Mouse (Mus musculus) heart, postnatal 10 days (tissue): ENCODE results near the gene Ppm1h. TPM values are rescaled to one million over a fixed set of nuclear protein-coding genes. Genes with fewer than 3 reads are reported as not detected.

ENCODE experiments used
- DNase-seq, 2 experiments: peaks; one replicate each; pipeline ENCODE4 v3.0.0; 2021
- intact Hi-C: fragments of 180-260 bp; cut with DNase I; formaldehyde crosslinking; loops from one replicate; pipeline ENCODE4 v1.15.1; 2025
- total RNA-seq, 2 experiments: library from RNA; stranded (reverse); gene quantifications; 2 replicates each; pipeline ENCODE4 v1.2.3; 2021

Gene Ppm1h
- total RNA-seq = 10 to 100 TPM; 10.1 to 10.2 TPM

DNA sequence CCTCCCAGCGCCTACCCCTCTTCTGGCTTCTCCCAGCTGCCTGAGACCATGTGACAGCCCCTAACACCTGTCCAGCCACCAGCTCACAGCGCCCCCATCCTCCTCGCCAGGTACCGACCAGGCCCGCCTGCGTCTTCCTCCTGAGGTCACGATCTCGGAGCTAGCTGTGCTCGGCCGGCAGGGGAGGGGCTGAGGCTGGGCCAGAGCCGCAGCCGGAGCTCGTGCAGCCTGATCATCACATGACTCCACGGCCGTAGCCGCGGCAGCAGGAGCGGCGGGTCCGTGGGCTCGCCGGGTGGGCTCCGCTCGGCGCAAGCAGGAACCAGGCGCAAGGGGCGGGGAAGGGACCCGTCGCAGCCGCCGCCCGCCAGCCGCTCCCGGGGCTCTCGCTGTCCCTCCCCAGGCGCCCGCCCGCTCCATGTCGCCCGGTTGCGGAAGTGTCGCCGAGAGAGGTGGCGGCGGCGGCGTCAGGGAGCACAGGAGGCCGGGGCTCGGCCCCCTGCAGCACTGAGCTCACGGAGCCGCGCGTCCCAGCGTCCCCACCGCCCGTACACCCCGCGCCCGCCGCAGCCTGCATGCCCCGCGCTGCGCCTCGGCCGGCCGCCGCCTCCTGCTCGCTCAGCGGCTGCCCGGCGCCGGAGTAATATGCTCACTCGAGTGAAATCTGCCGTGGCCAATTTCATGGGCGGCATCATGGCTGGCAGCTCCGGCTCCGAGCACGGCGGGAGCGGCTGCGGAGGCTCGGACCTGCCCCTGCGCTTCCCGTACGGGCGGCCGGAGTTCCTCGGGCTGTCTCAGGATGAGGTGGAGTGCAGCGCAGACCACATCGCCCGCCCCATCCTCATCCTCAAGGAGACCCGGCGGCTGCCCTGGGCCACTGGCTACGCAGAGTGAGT lies at the start of gene Ppm1h:
TSS of gene Ppm1h (plus strand) at position 222 of the 896 bp plus-strand sequence.
- peak; percentile 70 to 76 for DNase-seq
- intact Hi-C loops = loop anchor here (2.0 to 10.0 kb wide), 4 partner anchors 86 to 326 kb away; no protein-coding TSS in a partner anchor

DNA sequence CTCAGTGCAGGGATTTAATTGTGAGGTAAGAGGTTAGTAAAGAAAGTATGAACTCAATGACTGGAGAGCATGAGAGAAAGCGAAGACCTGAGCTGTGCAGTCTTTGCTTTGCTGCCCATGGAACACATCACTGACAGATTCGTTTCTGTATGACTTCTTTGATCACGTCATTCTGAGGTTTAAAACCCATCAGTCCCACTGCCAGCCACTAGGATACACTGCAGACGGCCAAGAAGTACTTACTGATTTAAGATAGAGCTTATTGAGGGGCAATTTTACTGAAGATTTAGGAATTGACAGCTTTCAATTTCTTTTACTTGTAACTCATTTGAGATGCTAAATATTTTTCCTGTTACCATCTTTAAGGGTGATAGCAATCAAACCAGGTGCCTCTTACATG lies 49.6 kb upstream of the Ppm1h start:
- intact Hi-C loops = no loop called here

GRCm38 (mm10) chr10:122639879-122640278 lies 38.7 kb upstream of the Ppm1h start:
- DNase-seq = no peak
- intact Hi-C loops = no loop called here

More for the DNA sequence above, 49.6 kb upstream of the Ppm1h start:
- no peak for DNase-seq

DNA sequence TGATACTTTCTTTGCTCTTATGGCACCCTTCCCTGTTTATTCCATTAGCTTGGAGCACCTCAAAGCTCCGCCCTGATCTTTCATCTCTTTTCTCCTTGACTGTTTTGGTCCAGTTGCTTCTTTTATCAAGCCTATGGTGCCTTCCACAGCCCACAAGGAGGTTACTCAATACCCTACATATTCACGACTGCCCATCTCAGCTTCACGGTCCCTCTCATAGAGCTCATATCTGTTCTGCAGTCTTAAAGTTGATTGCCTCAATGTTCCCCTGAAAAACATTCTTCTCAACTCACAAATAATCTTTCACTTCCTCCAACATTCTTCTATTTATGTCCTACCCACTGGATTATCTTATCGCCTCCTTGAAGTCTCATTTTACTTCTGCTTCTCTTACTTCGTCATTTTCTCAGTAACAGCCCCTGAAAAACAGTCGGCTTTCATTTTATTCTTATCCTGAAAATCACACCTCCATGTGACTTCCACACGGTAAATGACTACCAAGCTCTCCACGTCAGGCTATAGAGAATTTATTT lies 37.2 kb upstream of the Ppm1h start:
- DNase-seq = no peak
- intact Hi-C loops = no loop called here

DNA sequence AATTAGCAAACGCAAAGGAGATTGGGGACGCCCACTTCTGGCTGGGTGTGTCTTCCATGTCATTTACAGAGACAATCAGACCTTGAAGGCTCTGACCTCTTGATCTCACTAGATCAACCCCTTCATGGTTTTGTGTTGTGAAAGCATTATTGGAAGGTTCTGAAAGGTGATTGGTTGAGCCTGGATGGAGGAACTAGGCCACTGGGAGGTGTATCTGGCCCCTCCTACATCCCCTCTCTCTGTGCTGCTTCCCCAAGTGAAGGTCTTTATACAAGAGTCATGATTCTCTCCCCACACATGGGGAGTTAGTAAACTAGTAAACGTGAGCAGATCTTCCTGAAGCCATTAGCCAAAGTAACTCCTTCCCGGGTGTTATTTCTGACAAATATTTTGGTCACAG lies 36.4 kb upstream of the Ppm1h start:
- intact Hi-C loops = no loop called here
- DNase-seq = no peak

GRCm38 (mm10) chr10:122651932-122652331 lies 26.6 kb upstream of the Ppm1h start:
- DNase-seq = no peak
- intact Hi-C loops = no loop called here

DNA sequence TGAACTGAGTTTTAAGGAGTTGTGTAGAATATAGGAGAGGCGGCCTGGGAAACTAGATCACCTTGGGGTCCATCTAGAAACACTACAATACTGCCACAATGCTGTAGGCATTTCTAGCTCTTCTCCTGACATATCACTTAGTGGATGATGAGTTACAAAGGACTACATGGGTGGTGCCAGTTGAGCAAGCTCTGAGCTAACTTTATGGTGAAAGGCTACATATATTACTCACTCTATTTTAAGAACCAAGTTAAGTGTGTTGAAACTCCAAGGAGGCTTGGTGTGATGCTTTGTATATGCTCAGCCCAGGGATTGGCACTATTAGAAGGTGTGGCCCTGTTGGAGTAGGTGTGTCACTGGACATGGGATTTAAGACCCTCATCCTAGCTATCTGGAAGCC lies 26.0 kb upstream of the Ppm1h start:
- DNase-seq = no peak
- intact Hi-C loops = no loop called here

- no peak for DNase-seq
- intact Hi-C loops = no loop called here
These were observed 12.9 kb upstream of the Ppm1h start for GRCm38 (mm10) chr10:122665652-122666051.

GRCm38 (mm10) chr10:122671253-122671652 lies 7.3 kb upstream of the Ppm1h start:
- intact Hi-C loops = loop anchor here (10.0 kb wide), 1 partner anchor 334 kb away; no protein-coding TSS in a partner anchor
- DNase-seq = no peak

- no peak for DNase-seq
- intact Hi-C loops = loop anchor here (10.0 kb wide), 1 partner anchor 333 kb away; no protein-coding TSS in a partner anchor
These were observed 6.5 kb upstream of the Ppm1h start for GRCm38 (mm10) chr10:122672044-122672443.

DNA sequence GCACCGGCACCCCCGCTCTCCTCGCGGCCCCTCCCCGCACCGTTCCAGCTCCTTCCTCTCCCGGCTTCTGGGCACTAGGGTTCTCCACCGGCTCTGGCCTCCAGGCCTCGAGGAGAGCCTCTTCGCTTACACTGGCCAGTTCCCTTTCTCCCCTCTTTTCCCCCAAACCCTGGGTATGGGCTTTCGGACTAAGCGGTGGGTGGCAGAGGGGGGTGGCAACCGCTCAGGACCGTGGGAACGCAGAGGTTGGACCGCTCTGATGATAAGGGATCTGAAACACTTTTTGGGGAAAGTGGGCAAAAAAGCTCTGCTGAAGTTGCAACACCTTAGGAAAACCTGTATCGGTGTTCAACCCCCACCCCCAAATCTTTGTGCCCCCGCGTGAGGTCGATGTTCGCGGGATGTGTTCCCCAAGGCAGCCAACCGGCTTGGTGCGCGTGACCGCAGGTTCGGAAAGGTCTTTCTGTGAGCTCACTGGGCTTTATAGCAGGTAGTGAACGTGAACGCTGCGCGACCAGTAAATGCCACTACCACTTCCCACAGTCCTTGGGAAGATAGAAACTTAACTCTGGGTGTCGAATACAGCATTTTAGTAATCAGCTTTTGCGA lies 979 bp downstream of the Ppm1h start:
- intact Hi-C loops = loop anchor here (2.0 to 10.0 kb wide), 4 partner anchors 85 to 325 kb away; no protein-coding TSS in a partner anchor
- peak; percentile 32 to 37 for DNase-seq

DNA sequence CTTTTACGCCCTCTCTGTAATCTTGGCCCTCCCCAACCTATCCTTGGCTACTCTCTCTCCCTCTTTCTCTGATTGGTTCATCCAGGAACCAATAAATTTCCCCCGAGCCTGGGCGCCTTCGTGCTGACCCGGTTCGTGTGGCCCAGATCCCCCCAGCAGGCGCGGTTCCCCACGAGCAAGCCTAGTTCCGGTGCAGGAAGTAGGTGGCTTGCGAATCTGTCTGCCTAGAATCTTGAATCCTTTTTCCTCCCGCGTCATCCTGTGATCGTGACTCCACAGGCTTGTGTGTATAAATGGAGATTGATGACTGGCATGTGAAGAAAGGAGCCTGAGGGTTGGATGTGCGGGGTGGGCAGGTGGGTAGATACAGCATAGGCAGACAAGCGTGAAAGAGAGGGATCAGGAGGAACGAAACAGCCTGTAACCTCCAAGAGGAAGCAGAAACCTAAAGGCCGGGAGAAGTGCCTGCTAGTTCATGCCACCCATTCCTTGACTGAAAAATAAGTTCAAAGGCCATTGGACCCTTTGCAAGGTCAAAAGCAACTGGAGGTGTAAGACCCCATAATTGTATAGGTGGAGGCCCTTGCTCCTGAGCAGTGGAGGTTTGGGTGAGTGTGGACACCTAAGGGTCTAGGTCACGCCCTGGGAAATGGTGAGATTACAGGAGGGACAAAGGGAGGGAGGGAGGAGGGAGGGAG lies 2.0 kb downstream of the Ppm1h start:
- DNase-seq = peak; percentile 19 to 21

GRCm38 (mm10) chr10:122681085-122681408 lies 2.5 kb downstream of the Ppm1h start:
- DNase-seq = no peak
- intact Hi-C loops = no loop called here

More for the DNA sequence above, 2.0 kb downstream of the Ppm1h start:
- intact Hi-C loops = no loop called here

- DNase-seq = no peak
- intact Hi-C loops = no loop called here
These were observed 5.3 kb downstream of the Ppm1h start for GRCm38 (mm10) chr10:122683819-122684330.

- intact Hi-C loops = no loop called here
- DNase-seq = no peak
These were observed 6.7 kb downstream of the Ppm1h start for GRCm38 (mm10) chr10:122685297-122685696.

DNA sequence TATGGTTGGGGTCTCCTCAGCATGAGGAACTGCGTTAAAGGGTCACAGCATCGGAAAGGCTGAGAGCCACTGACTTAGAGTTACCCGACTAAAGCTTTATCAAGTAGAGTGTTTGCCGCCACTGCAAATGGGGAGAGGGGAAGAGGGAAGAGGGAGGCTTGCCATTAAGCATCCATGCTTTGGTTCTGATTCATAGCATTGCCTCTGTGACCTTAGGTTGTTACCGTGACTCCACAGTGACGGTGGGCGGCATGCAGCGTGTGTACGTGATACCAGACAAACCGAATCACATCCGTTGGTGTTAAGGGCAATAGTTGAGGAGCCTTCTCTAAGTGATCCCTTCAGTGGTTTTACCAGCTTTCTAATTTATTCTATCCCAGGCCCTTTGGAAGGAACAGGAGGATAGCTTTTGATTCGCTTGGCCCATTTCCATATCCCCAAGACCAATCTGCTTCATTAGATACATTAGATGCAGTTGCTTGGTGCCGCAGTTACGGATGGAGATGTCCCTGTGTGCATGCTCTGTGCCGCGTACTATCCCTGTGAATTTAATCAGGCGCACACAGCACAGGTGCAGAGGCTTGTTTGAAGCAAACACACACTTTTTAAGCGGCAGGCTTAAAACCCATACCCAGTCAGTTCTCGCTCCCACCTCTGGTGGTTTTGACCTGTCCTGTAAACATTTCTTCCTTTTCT lies 7.4 kb downstream of the Ppm1h start:
- intact Hi-C loops = no loop called here
- no peak for DNase-seq

DNA sequence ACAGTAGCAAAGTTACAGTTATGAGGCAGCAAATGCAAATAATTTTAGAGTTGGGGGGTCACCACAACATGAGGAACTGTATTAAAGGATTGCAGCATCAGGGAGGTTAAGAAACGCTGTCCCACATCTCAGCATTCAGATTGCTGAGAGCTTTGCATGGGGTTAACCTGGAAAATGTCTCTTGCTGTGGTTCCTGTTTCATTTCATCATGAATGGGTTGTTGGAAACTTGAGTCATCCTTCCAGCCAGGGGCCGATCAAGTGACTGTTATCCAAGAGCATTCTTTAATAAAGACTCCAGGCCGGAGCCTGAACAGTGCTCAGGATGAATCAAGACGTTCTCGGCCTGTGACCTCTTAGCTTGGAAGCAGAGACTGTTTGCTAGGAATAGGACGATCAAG lies 12.1 kb downstream of the Ppm1h start:
- intact Hi-C loops = no loop called here
- DNase-seq = no peak

DNA sequence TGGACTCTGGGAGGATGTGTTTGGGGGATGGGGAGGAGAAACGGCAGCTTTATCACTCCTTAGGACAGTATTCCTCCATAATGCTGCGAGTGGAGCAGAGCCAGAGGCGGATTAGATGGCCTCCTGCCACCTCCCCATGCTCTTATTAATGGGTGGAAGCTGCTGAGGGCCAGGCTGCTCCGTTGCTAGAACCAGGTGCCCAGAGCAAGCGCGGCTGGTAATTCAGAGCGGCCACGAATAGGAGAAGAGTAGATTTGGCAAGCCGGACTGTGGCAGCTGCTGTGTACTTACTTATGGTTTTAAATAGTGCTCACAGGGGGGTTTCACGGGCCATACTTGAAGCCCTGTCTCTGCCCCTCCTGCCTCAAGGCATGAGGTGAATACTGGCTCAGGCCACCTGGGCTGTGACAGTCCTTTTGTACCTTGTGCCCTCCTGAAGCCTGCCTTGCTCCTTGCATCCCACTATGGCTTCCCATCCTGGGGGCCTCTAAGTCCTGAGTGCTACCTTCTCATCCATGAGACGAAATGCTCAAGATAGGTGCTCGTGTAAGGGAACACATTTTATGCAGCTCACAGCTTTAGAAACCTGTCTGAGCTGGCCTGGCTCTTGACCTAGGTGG lies 14.7 kb downstream of the Ppm1h start:
- no peak for DNase-seq
- intact Hi-C loops = no loop called here

- intact Hi-C loops = no loop called here
These were observed 15.5 kb downstream of the Ppm1h start for GRCm38 (mm10) chr10:122693911-122694618.

More at GRCm38 (mm10) chr10:122693911-122694618, 15.5 kb downstream of the Ppm1h start:
- DNase-seq = no peak
